In genomic region chr5:35556393-35556792, GRCm38 (mm10) we compare ENCODE assay signal across 34 mouse cellular contexts. TPM values are rescaled to one million over a fixed set of nuclear protein-coding genes. Genes with fewer than 3 reads are reported as not detected.
"Had no signal": no experiment of that assay in that cellular context is flagged by ENCODE, and none has a peak within 500 bp of the region (broad histone marks: within the 10 kb centered on the region; RNA-seq: fewer than 3 reads in every experiment).

No protein-coding gene starts in this region.

- DNase-seq: heart, postnatal 10 days; heart, postnatal 14 days; heart, postnatal 36 days; heart, postnatal 4 days; kidney, adult 11 months; kidney, adult 18-20 months; kidney, adult 2 months; kidney, adult 8-10 months; kidney, adult 9 months; kidney, postnatal 10 days; kidney, postnatal 14 days; kidney, postnatal 36 days; kidney, postnatal 4 days; layer of hippocampus, adult 9-11 months; layer of hippocampus, postnatal 36 days had no signal

- H3K9me3 ChIP-seq: heart, embryonic 12.5 days; heart, embryonic 13.5 days; heart, embryonic 15.5 days; hindbrain, embryonic 10.5 days; hindbrain, embryonic 12.5 days; hindbrain, embryonic 13.5 days; hindbrain, embryonic 15.5 days; intestine, embryonic 15.5 days; kidney, embryonic 15.5 days had no signal

- H3K27ac ChIP-seq: heart, embryonic 13.5 days; heart, embryonic 15.5 days; hindbrain, embryonic 10.5 days; hindbrain, embryonic 12.5 days; hindbrain, embryonic 13.5 days; hindbrain, embryonic 14.5 days; hindbrain, embryonic 15.5 days; hindbrain, postnatal 0 days; intestine, embryonic 15.5 days; kidney, embryonic 15.5 days; kidney, postnatal 0 days; layer of hippocampus, adult 2 months; left cerebral cortex, adult 2 months had no signal

- H3K27me3 ChIP-seq: heart, embryonic 12.5 days; heart, embryonic 13.5 days; heart, embryonic 15.5 days; hindbrain, embryonic 12.5 days; hindbrain, embryonic 13.5 days; hindbrain, embryonic 15.5 days; intestine, embryonic 15.5 days; kidney, embryonic 15.5 days had no signal

- H3K4me3 ChIP-seq: heart, embryonic 12.5 days; heart, embryonic 13.5 days; heart, embryonic 15.5 days; hindbrain, embryonic 10.5 days; hindbrain, embryonic 12.5 days; hindbrain, embryonic 13.5 days; hindbrain, embryonic 15.5 days; intestine, embryonic 15.5 days; kidney, embryonic 15.5 days; layer of hippocampus, adult 2 months; left cerebral cortex, adult 2 months had no signal

- ATAC-seq: hindbrain, embryonic 16.5 days; hindbrain, postnatal 0 days; inflammation-experienced regulatory T-cells, adult 6 months; intestine, embryonic 15.5 days; intestine, embryonic 16.5 days; intestine, postnatal 0 days had no signal

- H3K4me1 ChIP-seq: hindbrain, embryonic 12.5 days; hindbrain, embryonic 13.5 days; kidney, embryonic 15.5 days had no signal

- H3K9ac ChIP-seq: heart, embryonic 12.5 days; heart, embryonic 13.5 days; heart, embryonic 15.5 days; hindbrain, embryonic 12.5 days; hindbrain, embryonic 13.5 days; hindbrain, embryonic 14.5 days; hindbrain, embryonic 15.5 days; intestine, embryonic 15.5 days; kidney, embryonic 15.5 days had no signal

RNA-seq across cellular contexts. Expression of gene Cpz, which starts 30.9 kb away (rescaled TPM):
- total RNA-seq: hematopoietic stem cell, adult 5-6 weeks; layer of hippocampus, adult 2 months had no signal
- polyA plus RNA-seq: inflammation-experienced regulatory T-cells, adult 6 months had no signal
